Mouse (Mus musculus) ovary, adult 2 months (tissue): Measurements from ENCODE around the gene Ankra2. TPM values are rescaled to one million over a fixed set of nuclear protein-coding genes. Genes with fewer than 3 reads are reported as not detected.

ENCODE experiments used
- polyA plus RNA-seq: library from polyadenylated mRNA; depleted of rRNA; stranded (reverse); fragments of >200 nt; gene quantifications from 2 replicates; pipeline ENCODE4 v1.2.3, GENCODE M21; 2012; rRNA removed

The Ankra2 gene
- polyA plus RNA-seq = 11.7 and 15.7 TPM in 2 replicates

DNA sequence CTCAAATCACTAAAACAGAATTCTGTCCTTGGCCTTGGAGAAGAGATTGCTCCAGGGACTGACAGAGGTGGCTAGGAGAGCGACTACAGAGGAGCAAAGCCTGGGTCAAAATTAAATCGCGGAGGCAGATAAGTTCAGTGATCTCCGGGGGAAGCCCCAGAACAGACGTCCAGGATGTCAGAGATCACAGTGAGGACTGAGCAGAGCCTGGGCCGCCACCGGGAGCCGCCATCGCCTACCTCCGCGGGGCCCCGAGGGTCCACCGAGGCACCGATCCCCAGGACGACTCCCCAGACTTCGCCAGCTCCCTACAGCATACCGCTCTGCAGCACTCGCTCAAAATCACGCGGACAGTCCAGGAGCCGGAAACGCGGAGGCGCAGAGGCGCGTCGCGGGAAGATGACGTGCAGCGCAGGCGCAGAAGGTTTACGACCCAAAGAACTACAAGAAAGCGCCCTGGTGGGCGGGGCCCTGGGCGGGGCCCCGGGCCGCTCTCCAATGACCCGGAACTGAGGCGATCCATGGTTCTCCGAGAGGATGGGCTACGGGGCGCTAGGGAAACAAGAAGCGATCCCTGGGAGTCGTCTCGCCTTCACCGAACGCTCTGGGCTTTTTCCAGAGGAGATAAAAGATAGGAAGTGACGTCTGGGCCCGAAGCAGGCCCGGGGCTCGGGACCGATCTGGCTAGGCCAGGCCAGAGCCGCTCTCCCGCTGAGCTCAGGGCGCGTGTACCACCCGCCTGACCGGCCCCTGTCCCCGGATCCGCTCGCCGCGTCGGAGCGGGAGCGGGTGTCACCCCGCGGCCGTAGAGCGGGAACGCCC lies at the start of gene Ankra2, which contains the start of gene Utp15:
Gene Ankra2 (plus strand): TSS at position 439 of the 822 bp plus-strand sequence.
Gene Utp15 (minus strand): TSS at position 406 of the 822 bp plus-strand sequence.

DNA sequence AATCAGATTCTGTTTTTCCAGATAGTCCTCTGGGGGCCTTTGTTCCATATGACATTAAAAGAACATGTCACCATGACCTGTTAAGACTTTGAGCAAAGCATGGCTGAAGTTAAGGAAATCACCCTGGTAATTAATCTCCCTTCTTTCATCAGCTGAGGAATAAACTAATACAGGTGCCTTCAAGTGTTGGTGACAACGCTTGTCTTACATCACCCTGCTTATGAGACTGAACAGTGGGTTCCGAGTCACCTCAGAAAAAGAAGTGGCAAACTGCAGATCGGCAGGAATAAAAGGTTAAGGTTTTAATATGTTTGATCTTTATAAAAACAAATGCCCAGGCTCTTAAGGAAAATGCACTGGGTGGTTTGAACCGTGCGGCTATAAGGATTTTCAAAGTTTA lies 16.8 kb downstream of the Ankra2 start, which contains the start of gene Gm21976:
Gene Gm21976 (plus strand): TSS at position 202 of the 400 bp plus-strand sequence.

DNA sequence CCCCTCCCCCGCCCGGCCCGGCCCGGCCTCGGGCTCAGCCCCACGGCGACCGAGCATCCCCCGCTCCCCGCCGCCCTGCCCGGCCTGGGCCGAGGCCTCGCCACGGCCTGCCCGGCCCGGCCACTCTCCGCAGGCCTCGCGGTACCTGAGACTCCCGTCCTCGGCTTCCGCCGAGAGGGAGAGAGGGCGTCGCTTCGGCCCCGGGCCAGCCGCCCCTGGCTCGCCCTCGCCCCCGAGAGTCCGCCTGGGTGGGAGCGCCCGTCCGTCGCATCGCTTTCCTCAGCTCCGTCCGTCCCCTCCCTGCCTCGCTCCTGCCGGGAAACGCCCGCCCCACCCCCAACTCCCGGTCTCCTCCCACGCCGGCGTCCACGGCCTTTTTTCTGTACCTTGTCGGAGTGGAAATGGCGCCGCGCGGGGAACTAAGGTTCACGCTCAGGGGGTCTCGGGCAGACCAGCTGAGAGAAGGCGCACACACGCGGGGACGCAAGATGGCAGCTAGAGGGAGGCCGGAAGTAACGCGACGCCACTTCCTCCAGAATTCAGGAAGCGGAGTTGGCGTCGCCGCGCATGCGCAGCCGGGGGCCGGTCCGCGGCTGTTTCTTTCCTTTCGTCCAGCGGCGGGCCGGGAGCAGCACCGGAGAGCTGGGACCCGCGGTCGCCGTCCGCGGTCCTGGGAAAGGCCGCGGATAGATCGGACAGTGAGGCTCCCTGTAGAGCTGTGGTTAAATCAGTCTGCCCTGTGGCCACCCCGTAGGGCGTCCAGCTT lies 53.8 kb downstream of the Ankra2 start, which contains the start of gene Btf3:
Gene Btf3 (minus strand): TSS at position 527 of the 766 bp plus-strand sequence.

Other genes starting within 250 kb of the Ankra2 start
- gene Arhgef28, start 56.6 kb upstream of the Ankra2 start, polyA plus RNA-seq = 22.5 and 26.6 TPM in 2 replicates
- gene Utp15, start within 50 bp of the Ankra2 start, polyA plus RNA-seq = 3.8 and 5.5 TPM in 2 replicates
- gene Gm21976, start 16.8 kb downstream of the Ankra2 start, polyA plus RNA-seq = 0.95 TPM in 1 of 2 replicates, not detected in the other
- gene Btf3, start 53.9 kb downstream of the Ankra2 start, polyA plus RNA-seq = 108 and 115 TPM in 2 replicates
- gene Foxd1, start 91.2 kb downstream of the Ankra2 start, polyA plus RNA-seq = 0.05 TPM in 1 of 2 replicates, not detected in the other
- gene Gm10320, start 228.9 kb downstream of the Ankra2 start, polyA plus RNA-seq = 0.86 and 1.2 TPM in 2 replicates